Mouse (Mus musculus): ENCODE measurements at regions not wholly inside any gene's neighbourhood (a gene's known extent, or its start where the extent isn't known, plus 50 kb on each side); places are given as distances from the start of the nearest gene placed in this dataset.
"Not testable (repeated sequence)": the region's sequence is repeated elsewhere in the genome, so short reads cannot be mapped to it uniquely, and the experiment has no call there.

DNA sequence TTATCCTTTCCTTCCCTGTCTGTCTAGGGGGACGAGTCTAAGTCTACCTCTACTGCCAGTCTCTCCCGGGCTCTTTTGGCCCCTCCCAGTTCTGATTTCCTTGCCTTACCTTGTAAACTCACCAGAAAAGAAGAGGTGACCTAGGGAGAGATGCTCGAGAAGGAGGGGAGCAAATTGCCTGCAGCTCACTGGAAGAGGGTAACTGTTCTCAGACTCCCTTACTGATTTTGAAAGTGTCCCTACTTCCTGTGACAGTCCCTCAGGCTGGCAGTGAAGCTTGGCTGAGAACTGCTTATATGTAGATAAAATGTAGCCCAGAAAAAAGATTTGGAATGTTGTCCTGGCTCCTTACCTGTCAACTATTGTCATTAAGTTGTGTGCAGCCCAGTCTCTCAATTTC is 180.6 kb upstream of the Tab2 start:
- no peak for DNase-seq (ENCODE audit: low spot score)
- Histone ChIP-seq H3K27me3 (replicated peaks; ENCODE audit: low read depth, poor library complexity, severe bottlenecking) (0 out of 2 replicates have a peak, but pooled peaks cover 4% of the 10 kb centered on the region), H3K4me3 (no peak overlapping the region), H3K9me3 (no peaks in the 10 kb centered on the region), H3K4me1 (peaks cover 32% of the 10 kb centered on the region), H3K36me3 (replicated peaks) (no peaks in the 10 kb centered on the region), H3K27ac (replicated peaks) (no peak overlapping the region)
- 66% methylated on average over 3 of the region's 3 CpGs for WGBS

DNA sequence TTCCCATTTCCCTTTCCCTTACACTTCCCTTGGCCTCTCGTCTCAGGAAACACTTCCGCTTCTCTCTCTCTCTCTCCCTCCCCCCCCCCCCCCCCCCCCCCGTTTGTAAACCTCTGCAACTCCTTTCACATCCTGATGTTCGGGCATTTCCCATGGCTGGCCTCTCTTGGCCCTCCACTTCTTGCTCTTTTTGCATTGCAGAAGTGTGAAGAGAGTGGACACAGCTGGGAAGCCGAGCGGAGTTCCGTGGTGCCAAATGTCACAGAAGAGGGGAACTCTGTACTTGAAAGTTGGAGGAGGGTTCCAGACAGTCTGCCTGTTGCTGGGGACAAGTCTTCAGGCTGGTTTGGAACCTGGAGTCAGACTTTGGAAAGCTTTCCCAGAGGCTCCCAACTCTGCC is 179.2 kb upstream of the Tab2 start:
- Histone ChIP-seq H3K4me3 (no peak overlapping the region), H3K27me3 (replicated peaks; ENCODE audit: low read depth, poor library complexity, severe bottlenecking) (0 out of 2 replicates have a peak, but pooled peaks cover 4% of the 10 kb centered on the region), H3K36me3 (replicated peaks) (no peaks in the 10 kb centered on the region), H3K27ac (replicated peaks) (no peak overlapping the region), H3K4me1 (peaks cover 38% of the 10 kb centered on the region), H3K9me3 (no peaks in the 10 kb centered on the region)
- 53% methylated on average over 7 of the region's 7 CpGs for WGBS
- no peak for DNase-seq (ENCODE audit: low spot score)

DNA sequence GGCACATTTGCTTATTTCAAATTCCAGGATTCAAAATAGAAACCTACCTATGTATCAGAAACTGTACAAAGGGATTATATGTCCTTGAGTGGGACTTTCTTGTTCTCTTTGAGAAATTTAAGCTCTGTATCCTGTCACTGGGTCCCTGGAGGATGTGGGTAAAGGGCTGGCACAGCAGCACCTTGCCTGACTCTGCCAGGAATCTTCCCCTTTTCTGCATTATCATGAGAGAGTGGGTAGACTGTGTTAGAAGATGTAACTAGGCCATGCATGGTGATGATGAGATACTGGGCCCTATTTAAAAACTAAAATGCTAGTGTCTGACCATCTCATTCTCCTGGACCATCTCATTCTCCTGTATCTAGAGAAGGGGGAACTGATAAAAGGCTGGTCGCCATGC is 178.4 kb upstream of the Tab2 start:
- peaks cover 44% of the 10 kb centered on the region for H3K4me1 ChIP-seq
- H3K27ac ChIP-seq (replicated peaks) = peak overlapping the region; percentile 76
- no peak overlapping the region for H3K4me3 ChIP-seq
- no peak for DNase-seq (ENCODE audit: low spot score)
- WGBS = 97% methylated on average over 1 of the region's 1 CpGs
- no peaks in the 10 kb centered on the region for H3K9me3 ChIP-seq
- H3K27me3 ChIP-seq (replicated peaks; ENCODE audit: low read depth, poor library complexity, severe bottlenecking) = 0 out of 2 replicates have a peak, but pooled peaks cover 4% of the 10 kb centered on the region
- no peaks in the 10 kb centered on the region for H3K36me3 ChIP-seq (replicated peaks)

DNA sequence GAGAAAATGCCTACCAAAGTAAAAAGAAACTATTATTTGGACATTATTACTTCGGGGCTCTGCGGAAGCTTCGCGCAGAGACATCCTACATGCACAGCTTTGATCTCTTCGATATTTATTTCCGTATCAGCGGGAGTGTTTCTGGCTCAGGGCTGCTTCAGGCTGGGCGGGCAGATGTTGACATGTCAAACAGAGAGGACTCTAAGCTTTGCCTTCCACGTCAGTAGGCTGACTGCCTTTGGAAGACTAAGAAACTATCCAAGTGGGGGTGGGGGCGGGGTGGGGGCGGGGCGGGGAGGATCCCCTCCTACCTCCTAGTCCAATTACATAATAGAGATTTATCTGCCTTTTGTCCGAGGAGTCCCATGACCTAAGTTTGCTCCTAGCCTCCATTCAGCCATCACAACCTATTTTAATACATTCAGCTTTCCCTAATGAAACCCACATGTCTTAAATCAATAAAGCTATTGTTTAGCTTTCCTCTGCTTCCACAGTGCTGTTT is 177.5 kb upstream of the Tab2 start:
- no peaks in the 10 kb centered on the region for H3K9me3 ChIP-seq
- H3K4me3 ChIP-seq = no peak overlapping the region
- no peaks in the 10 kb centered on the region for H3K36me3 ChIP-seq (replicated peaks)
- H3K27me3 ChIP-seq (replicated peaks; ENCODE audit: low read depth, poor library complexity, severe bottlenecking) = 0 out of 2 replicates have a peak, but pooled peaks cover 4% of the 10 kb centered on the region
- peak overlapping the region; percentile 76 for H3K27ac ChIP-seq (replicated peaks)
- DNase-seq (ENCODE audit: low spot score) = peak; percentile 68
- WGBS = 27% methylated on average over 13 of the region's 13 CpGs
- peaks cover 44% of the 10 kb centered on the region for H3K4me1 ChIP-seq

DNA sequence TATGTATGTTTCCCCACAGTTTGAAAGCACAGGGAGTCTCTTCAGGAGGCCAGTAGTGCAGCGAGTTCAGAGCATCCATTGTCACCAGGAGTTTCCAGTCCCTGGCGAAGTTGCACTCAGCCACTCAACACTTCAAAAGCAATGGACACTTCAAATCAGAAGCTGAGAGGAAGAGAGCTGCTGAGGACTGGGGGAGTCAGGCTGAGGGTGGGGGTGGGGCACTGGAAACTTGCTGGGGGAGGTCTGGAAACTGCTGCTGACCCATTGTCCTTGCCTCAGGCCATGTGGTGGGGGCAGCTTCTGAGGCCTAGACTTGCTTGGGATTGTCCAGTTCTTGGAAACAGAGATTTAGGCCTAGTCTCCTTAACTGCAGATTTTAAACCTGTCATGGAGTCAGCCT is 176.8 kb upstream of the Tab2 start:
- Histone ChIP-seq H3K27ac (replicated peaks) (peak overlapping the region; percentile 76), H3K36me3 (replicated peaks) (no peaks in the 10 kb centered on the region), H3K9me3 (no peaks in the 10 kb centered on the region), H3K4me1 (peaks cover 44% of the 10 kb centered on the region), H3K27me3 (replicated peaks; ENCODE audit: low read depth, poor library complexity, severe bottlenecking) (0 out of 2 replicates have a peak, but pooled peaks cover 4% of the 10 kb centered on the region), H3K4me3 (no peak overlapping the region)
- WGBS = 41% methylated on average over 2 of the region's 2 CpGs
- DNase-seq (ENCODE audit: low spot score) = peak; percentile 40

DNA sequence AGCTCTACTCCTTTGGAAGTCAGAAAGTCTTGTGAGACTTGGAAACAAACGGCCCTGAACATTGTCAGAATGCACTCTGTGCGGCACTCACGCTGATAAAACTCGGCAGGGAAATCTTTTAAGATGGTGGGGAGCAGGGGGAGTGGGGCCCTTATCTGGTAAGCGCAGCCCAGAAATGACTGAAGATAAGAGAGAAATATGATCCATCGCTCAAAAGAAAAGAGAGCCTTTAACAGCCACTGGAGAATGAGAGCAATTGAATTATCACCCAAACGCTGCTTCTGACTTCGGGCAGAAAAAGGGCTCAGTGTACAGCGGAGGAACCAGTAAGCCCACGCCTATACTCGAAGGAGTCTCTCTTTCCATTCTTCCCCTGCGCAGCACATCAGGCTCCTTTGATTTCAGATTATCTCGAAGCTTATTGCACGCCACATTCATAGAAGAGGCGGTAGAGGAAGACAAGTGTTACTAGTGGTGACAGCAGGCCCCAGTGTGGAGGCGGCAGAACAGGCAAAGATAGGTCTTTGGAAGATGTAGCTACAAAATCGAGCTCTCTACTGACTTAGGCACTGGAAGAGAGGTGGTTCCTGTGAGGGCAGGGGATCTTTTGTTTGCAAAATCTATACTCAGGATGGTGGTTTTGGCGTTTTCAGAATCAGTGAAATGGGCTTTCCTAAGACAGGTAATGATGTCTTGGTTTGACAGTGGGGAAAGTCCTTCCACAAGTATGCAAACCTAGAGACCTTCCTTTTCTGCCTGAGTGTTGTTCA is 174.6 kb upstream of the Tab2 start:
- H3K27ac ChIP-seq (replicated peaks) = no peak overlapping the region
- DNase-seq (ENCODE audit: low spot score) = no peak
- no peaks in the 10 kb centered on the region for H3K9me3 ChIP-seq
- H3K4me1 ChIP-seq = peaks cover 44% of the 10 kb centered on the region
- H3K4me3 ChIP-seq = no peak overlapping the region
- 0 out of 2 replicates have a peak, but pooled peaks cover 3% of the 10 kb centered on the region for H3K27me3 ChIP-seq (replicated peaks; ENCODE audit: low read depth, poor library complexity, severe bottlenecking)
- no peaks in the 10 kb centered on the region for H3K36me3 ChIP-seq (replicated peaks)
- whole genome bisulfite sequencing = 68% methylated on average over 18 of the region's 18 CpGs

DNA sequence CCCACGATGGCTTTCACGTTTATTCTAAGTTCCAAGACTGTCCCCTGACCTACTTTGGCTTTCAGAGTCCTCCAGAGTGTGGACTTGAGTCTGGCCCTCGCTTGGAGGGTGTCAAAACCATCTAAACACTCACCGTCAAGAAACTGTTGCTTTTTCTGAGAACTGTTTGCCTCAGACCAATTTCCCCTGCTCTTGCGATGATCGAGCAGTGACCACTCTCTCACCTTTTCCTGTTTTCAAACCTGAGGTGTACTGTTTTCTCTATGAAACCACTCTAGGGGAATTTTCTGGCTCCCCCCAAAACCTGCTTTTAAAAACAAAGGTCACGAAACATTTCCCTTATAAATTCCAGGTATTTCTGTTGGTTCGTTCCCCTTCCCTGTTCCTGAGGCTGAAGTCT is 174.0 kb upstream of the Tab2 start:
- no peaks in the 10 kb centered on the region for H3K36me3 ChIP-seq (replicated peaks)
- H3K4me3 ChIP-seq = no peak overlapping the region
- DNase-seq (ENCODE audit: low spot score) = no peak
- no peaks in the 10 kb centered on the region for H3K9me3 ChIP-seq
- H3K4me1 ChIP-seq = peaks cover 41% of the 10 kb centered on the region
- WGBS = 74% methylated on average over 8 of the region's 8 CpGs
- H3K27me3 ChIP-seq (replicated peaks; ENCODE audit: low read depth, poor library complexity, severe bottlenecking) = no peaks in the 10 kb centered on the region
- no peak overlapping the region for H3K27ac ChIP-seq (replicated peaks)

DNA sequence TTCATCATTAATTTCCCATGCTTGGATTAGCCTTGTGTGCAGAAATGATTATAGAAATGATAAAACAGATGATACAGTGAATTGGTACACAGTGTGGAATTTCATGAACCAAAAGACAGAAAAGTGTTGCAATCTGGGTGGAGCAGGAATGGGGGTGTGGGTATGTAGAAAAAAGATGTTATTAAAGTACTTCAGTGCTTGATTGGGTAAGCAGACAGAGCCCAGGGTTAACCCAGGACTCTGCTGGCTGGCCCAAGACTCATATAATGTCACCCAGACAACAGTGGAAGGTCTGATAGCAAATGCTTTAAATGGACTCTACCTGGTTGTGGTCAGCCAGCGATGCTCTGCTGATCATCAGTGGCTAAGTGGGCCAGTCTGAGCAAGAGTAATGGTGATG is 168.1 kb upstream of the Tab2 start:
- H3K36me3 ChIP-seq (replicated peaks) = no peaks in the 10 kb centered on the region
- no peaks in the 10 kb centered on the region for H3K9me3 ChIP-seq
- no peaks in the 10 kb centered on the region for H3K4me1 ChIP-seq
- H3K27ac ChIP-seq (replicated peaks) = no peak overlapping the region
- 92% methylated on average over 1 of the region's 1 CpGs for WGBS
- H3K4me3 ChIP-seq = no peak overlapping the region
- no peak for DNase-seq (ENCODE audit: low spot score)
- H3K27me3 ChIP-seq (replicated peaks; ENCODE audit: low read depth, poor library complexity, severe bottlenecking) = no peaks in the 10 kb centered on the region

DNA sequence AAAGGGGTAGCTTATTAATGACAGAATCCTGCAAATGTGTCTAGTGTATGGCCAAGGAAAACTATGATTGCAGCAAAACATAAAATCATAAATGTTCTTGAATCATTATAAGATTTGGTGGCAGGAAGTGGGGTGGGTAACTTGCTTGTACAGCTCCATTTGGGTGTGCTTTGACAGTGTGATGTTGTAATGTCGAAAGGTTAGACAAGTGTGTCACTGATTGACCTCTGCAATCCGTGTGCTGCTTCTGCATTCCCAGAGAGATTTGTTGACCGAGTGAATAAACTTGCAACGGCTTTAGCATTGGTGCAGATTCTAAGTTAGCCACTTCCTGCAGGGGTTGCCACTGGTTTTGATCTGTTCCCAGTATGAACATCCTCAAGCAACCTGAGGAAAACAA is 165.9 kb upstream of the Tab2 start:
- no peaks in the 10 kb centered on the region for H3K9me3 ChIP-seq
- WGBS = 54% methylated on average over 4 of the region's 4 CpGs
- H3K4me3 ChIP-seq = no peak overlapping the region
- no peaks in the 10 kb centered on the region for H3K36me3 ChIP-seq (replicated peaks)
- no peak overlapping the region for H3K27ac ChIP-seq (replicated peaks)
- no peak for DNase-seq (ENCODE audit: low spot score)
- no peaks in the 10 kb centered on the region for H3K27me3 ChIP-seq (replicated peaks; ENCODE audit: low read depth, poor library complexity, severe bottlenecking)
- no peaks in the 10 kb centered on the region for H3K4me1 ChIP-seq

DNA sequence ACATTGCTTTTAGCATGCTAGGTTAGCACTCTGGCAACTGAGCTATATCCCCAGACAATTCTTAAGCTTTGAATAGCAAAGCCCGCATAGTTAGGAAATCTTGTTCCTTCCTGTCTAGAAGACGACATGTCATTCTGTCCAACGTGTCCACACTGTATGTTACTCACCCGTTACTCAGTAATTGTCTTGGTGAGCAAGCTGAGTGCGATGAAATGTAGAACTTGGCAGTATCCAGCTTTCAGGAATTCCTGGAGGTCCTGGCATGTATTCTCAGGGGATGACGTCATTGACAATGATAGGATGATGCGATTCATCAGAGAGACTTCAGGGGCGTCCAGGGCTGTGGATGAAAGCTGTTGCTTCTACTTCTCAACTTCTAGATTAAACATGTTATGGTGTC is 160.8 kb upstream of the Tab2 start:
- no peaks in the 10 kb centered on the region for H3K4me1 ChIP-seq
- no peak for DNase-seq (ENCODE audit: low spot score)
- H3K27me3 ChIP-seq (replicated peaks; ENCODE audit: low read depth, poor library complexity, severe bottlenecking) = no peaks in the 10 kb centered on the region
- H3K36me3 ChIP-seq (replicated peaks) = no peaks in the 10 kb centered on the region
- 90% methylated on average over 8 of the region's 8 CpGs for WGBS
- no peaks in the 10 kb centered on the region for H3K9me3 ChIP-seq
- no peak overlapping the region for H3K4me3 ChIP-seq
- no peak overlapping the region for H3K27ac ChIP-seq (replicated peaks)

DNA sequence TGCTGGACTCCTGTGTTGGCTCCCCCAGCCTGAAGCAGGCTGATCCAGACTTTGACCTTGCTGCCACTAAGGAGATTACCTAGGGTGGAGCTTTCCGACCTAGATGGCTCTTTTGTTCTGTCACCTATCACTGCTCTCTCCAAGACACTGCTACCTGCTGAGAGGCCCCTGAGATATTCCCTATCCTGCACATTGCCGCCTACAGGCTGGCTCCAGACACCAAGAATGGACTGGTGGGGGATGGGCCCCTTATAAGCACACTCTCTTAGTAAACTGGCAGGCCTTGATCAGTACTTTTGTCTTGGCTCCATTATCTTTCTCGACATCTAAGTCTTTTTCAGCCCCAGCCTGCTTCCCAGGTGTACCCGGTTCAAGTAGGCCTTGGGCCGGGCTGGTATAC is 158.9 kb upstream of the Tab2 start:
- H3K4me1 ChIP-seq; H3K27me3 ChIP-seq (replicated peaks; ENCODE audit: low read depth, poor library complexity, severe bottlenecking); DNase-seq (ENCODE audit: low spot score); H3K4me3 ChIP-seq; H3K36me3 ChIP-seq (replicated peaks); H3K9me3 ChIP-seq; H3K27ac ChIP-seq (replicated peaks): not testable (repeated sequence)
- 53% methylated on average over 5 of the region's 5 CpGs for WGBS

DNA sequence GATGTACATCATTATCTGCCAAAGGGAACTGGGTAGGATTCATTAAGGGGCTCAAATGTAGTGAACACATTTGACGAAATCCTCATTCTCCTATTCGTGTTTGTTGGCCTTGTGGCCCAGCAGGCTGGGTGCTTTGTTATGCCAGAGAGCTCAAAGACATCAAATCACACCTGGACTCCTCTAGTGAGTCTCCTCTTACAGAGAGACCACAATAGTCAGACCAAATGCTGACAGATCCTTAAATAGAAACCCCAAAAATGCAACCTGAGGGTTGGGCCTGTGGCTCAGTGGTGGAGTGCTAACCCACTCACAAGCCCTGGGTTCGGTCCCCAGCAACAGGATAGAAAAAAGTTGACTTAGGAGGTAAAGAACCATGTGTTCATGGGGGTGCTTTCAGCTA is 158.5 kb upstream of the Tab2 start:
- no peaks in the 10 kb centered on the region for H3K4me1 ChIP-seq
- DNase-seq (ENCODE audit: low spot score) = no peak
- H3K27me3 ChIP-seq (replicated peaks; ENCODE audit: low read depth, poor library complexity, severe bottlenecking) = no peaks in the 10 kb centered on the region
- H3K27ac ChIP-seq (replicated peaks) = no peak overlapping the region
- WGBS = 52% methylated on average over 3 of the region's 3 CpGs
- H3K4me3 ChIP-seq = no peak overlapping the region
- H3K36me3 ChIP-seq (replicated peaks) = no peaks in the 10 kb centered on the region
- no peaks in the 10 kb centered on the region for H3K9me3 ChIP-seq

DNA sequence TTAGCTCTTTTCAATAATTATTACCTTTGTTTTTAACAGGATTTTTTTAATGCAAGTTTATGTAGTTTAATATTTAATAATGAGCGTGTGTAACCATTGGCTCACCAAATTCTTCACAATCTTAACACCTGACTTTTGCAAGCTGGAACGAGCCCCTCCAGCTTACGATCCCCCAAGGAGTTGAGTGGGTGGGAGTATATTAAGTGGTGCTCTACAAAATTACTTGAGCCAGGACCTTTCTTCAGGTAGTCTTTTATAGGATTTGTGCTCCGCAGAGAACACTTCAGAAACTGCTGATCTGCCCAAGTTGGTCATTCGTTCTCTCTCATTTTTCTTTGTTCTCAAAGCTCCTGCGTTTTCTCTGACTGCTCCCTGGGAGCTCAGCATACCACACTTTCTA is 144.5 kb upstream of the Tab2 start:
- H3K36me3 ChIP-seq (replicated peaks) = no peaks in the 10 kb centered on the region
- H3K4me1 ChIP-seq = peaks cover 9% of the 10 kb centered on the region
- no peak overlapping the region for H3K4me3 ChIP-seq
- DNase-seq (ENCODE audit: low spot score) = no peak
- H3K9me3 ChIP-seq = 0 out of 2 replicates have a peak, but pooled peaks cover 2% of the 10 kb centered on the region
- no peak overlapping the region for H3K27ac ChIP-seq (replicated peaks)
- no peaks in the 10 kb centered on the region for H3K27me3 ChIP-seq (replicated peaks; ENCODE audit: low read depth, poor library complexity, severe bottlenecking)
- 93% methylated on average over 6 of the region's 6 CpGs for WGBS

Measured in embryonic facial prominence, embryonic 10.5 days (tissue).